Mouse (Mus musculus): ENCODE measurements at regions not wholly inside any gene's neighbourhood (a gene's known extent, or its start where the extent isn't known, plus 50 kb on each side); places are given as distances from the start of the nearest gene placed in this dataset.

DNA sequence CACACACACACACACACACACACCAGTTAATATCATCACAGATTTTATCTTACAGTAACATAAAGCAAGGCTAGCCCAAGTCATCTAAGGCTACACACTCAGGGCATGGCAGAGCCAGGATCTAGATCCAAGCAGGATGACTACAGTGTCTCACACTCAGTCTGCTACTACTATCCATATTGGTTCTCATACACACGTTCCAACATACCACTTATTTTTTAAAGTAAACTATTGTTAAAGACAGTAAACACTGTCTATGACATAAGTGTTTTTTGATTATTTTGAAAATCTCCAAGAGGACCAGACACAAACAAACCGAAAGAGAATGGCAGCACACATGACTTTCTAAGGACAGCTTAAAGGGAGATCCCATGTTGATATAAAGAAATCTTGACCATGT lies 306.3 kb downstream of the Gm11361 start:
- TF ChIP-seq CTCF (IDR thresholded peaks at IDR 0.05; ENCODE audit: borderline replicate concordance, control insufficient read depth, extremely low read depth, insufficient read depth, low read length, poor library complexity) (no peak), POLR2A (IDR thresholded peaks at IDR 0.05; ENCODE audit: control insufficient read depth, extremely low read depth, insufficient read depth, low read length, poor library complexity) (no peak)

All from thymus, adult 2 months (tissue).